15 mouse cellular contexts compared by ENCODE assay signal in the genomic region with DNA sequence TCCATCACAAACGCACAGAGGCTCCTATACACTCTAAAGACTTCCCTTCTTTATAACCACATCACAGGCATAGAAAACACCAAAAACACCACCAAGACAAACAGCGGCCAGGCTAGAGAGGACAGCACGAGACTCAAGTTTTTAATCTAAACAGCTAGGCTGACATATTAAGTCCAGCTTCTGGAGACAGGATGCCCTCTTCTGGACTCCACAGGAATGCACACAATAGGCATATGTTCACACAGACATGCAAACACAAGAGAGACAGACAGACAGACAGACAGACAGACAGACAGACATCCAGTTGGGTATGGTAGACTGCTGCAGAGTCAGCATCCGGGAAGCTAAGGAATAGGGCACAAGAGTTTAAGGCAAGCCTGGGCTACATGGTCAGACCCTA. TPM values are rescaled to one million over a fixed set of nuclear protein-coding genes. Genes with fewer than 3 reads are reported as not detected.
DNase-seq lines count a peak whose midpoint lies in the region; ATAC-seq and TF ChIP-seq lines count a peak whose summit lies in the region.
"Had no signal": no experiment of that assay in that cellular context is flagged by ENCODE, and none has a peak within 500 bp of the region (broad histone marks: within the 10 kb centered on the region; RNA-seq: fewer than 3 reads in every experiment).

No protein-coding gene starts in this region.

- no peak overlapping the region for H3K27ac ChIP-seq in heart, embryonic 10.5 days
- H3K27ac ChIP-seq in heart, embryonic 12.5 days (ENCODE audit: poor library complexity, severe bottlenecking): no peak overlapping the region
- H3K27ac ChIP-seq in liver, postnatal 0 days (ENCODE audit: low read depth): no peak overlapping the region
- no peak overlapping the region for H3K27ac ChIP-seq in midbrain, embryonic 15.5 days
- H3K27ac ChIP-seq: limb, embryonic 13.5 days had no signal

- no peaks in the 10 kb centered on the region for H3K27me3 ChIP-seq in heart, embryonic 10.5 days (ENCODE audit: insufficient read depth, poor library complexity, severe bottlenecking)
- no peaks in the 10 kb centered on the region for H3K27me3 ChIP-seq in heart, embryonic 12.5 days (replicated peaks)
- H3K27me3 ChIP-seq in liver, postnatal 0 days (ENCODE audit: insufficient read depth, low read length): no peaks in the 10 kb centered on the region
- H3K27me3 ChIP-seq in midbrain, embryonic 15.5 days (replicated peaks): no peaks in the 10 kb centered on the region
- H3K27me3 ChIP-seq: limb, embryonic 13.5 days had no signal

- H3K4me2 ChIP-seq in heart, embryonic 12.5 days: no peak overlapping the region
- no peak overlapping the region for H3K4me2 ChIP-seq in liver, postnatal 0 days (ENCODE audit: low read depth, low read length)
- H3K4me2 ChIP-seq in midbrain, embryonic 15.5 days: no peak overlapping the region
- H3K4me2 ChIP-seq: limb, embryonic 13.5 days had no signal

- WGBS in heart, embryonic 10.5 days: 88% methylated on average over 4 of the region's 4 CpGs
- 84% methylated on average over 4 of the region's 4 CpGs for WGBS in heart, embryonic 12.5 days
- 84% methylated on average over 4 of the region's 4 CpGs for WGBS in liver, postnatal 0 days (ENCODE audit: insufficient replicate concordance)
- 78% methylated on average over 4 of the region's 4 CpGs for WGBS in midbrain, embryonic 15.5 days

- no peak for ATAC-seq in heart, embryonic 12.5 days (ENCODE audit: insufficient number of reproducible peaks, low FRiP score)
- no peak for ATAC-seq in liver, postnatal 0 days
- no peak for ATAC-seq in midbrain, embryonic 15.5 days (replicated peaks)

- peaks cover 85% of the 10 kb centered on the region for H3K36me3 ChIP-seq in heart, embryonic 10.5 days
- H3K36me3 ChIP-seq in heart, embryonic 12.5 days: peaks cover 85% of the 10 kb centered on the region
- peaks cover 77% of the 10 kb centered on the region for H3K36me3 ChIP-seq in liver, postnatal 0 days (replicated peaks; ENCODE audit: insufficient read depth, low read length)
- H3K36me3 ChIP-seq in midbrain, embryonic 15.5 days (replicated peaks): peaks cover 33% of the 10 kb centered on the region

- no peak overlapping the region for H3K4me3 ChIP-seq in heart, embryonic 10.5 days
- no peak overlapping the region for H3K4me3 ChIP-seq in heart, embryonic 12.5 days
- no peak overlapping the region for H3K4me3 ChIP-seq in liver, postnatal 0 days (ENCODE audit: low read depth, low read length)
- no peak overlapping the region for H3K4me3 ChIP-seq in midbrain, embryonic 15.5 days
- H3K4me3 ChIP-seq: erythroblast, embryonic 14.5 days; limb, embryonic 13.5 days had no signal

- peak; percentile 45 for DNase-seq in heart, embryonic 10.5 days (ENCODE audit: low spot score)
- no peak for DNase-seq in liver, postnatal 0 days
- DNase-seq in liver: no peak
- peak; percentile 21 for DNase-seq in ES-CJ7 (ENCODE audit: low read depth, low spot score)
- peak; percentile 29 for DNase-seq in embryo, embryonic 10.5 days (ENCODE audit: low spot score)
- DNase-seq in urinary bladder, postnatal 36 days (ENCODE audit: low spot score in 2 of 2): no peak
- DNase-seq: cerebellum, postnatal 25 days; gastrocnemius, postnatal 25 days; heart, postnatal 10 days; kidney, adult 18-20 months; right cerebral cortex, postnatal 4 days had no signal

- H3K4me1 ChIP-seq in heart, embryonic 10.5 days: no peaks in the 10 kb centered on the region
- H3K4me1 ChIP-seq in heart, embryonic 12.5 days (replicated peaks): no peaks in the 10 kb centered on the region
- no peaks in the 10 kb centered on the region for H3K4me1 ChIP-seq in liver, postnatal 0 days (ENCODE audit: insufficient read depth)
- H3K4me1 ChIP-seq in midbrain, embryonic 15.5 days: no peaks in the 10 kb centered on the region
- H3K4me1 ChIP-seq: limb, embryonic 13.5 days had no signal

- no peaks in the 10 kb centered on the region for H3K9me3 ChIP-seq in heart, embryonic 10.5 days
- H3K9me3 ChIP-seq in heart, embryonic 12.5 days (replicated peaks): no peaks in the 10 kb centered on the region
- H3K9me3 ChIP-seq in liver, postnatal 0 days (ENCODE audit: low read length): no peaks in the 10 kb centered on the region
- no peaks in the 10 kb centered on the region for H3K9me3 ChIP-seq in midbrain, embryonic 15.5 days
- H3K9me3 ChIP-seq: limb, embryonic 13.5 days had no signal

- TF ChIP-seq CTCF in liver, postnatal 0 days (IDR thresholded peaks at IDR 0.05; ENCODE audit: low read depth): peak; percentile 37

- H3K9ac ChIP-seq in heart, embryonic 12.5 days: no peak overlapping the region
- H3K9ac ChIP-seq in liver, postnatal 0 days (replicated peaks): no peak overlapping the region
- no peak overlapping the region for H3K9ac ChIP-seq in midbrain, embryonic 15.5 days
- H3K9ac ChIP-seq: limb, embryonic 13.5 days had no signal

- no peak for TF ChIP-seq EP300 in liver, postnatal 0 days (IDR thresholded peaks at IDR 0.05; ENCODE audit: low read depth)

RNA-seq across cellular contexts. Expression of a gene that starts 40.7 kb away (rescaled TPM):
- 16.6 and 18.9 TPM in 2 replicates for polyA plus RNA-seq in heart, embryonic 10.5 days (2016; fragmentation: Nextera tagmentation; extraction: Ambion mirVana)
- 18.0 TPM in 2 replicates for polyA plus RNA-seq in heart, embryonic 12.5 days (2016; fragmentation: Nextera tagmentation; extraction: Ambion mirVana)
- polyA plus RNA-seq in liver, postnatal 0 days (2015; fragmentation: Nextera tagmentation; extraction: Ambion mirVana): 4.5 and 4.7 TPM in 2 replicates
- 19.1 and 19.8 TPM in 2 replicates for polyA plus RNA-seq in midbrain, embryonic 15.5 days (2015; fragmentation: Nextera tagmentation; extraction: Ambion mirVana)

Comparison
In these comparisons a context has a peak if more than half of its experiments do, and no peak if none do; other contexts are left out.
1. DNase-seq: peak in heart, embryonic 10.5 days (single experiment), ES-CJ7 (single experiment) and embryo, embryonic 10.5 days (single experiment); none in liver, postnatal 0 days (single experiment), liver (single experiment) and urinary bladder, postnatal 36 days (0 of 2).